Mouse (Mus musculus): ENCODE data around the gene Chat. TPM values are rescaled to one million over a fixed set of nuclear protein-coding genes. Genes with fewer than 3 reads are reported as not detected.

The Chat gene
- 1.3 and 1.4 TPM in 2 replicates for polyA plus RNA-seq (2014; fragmentation: Nextera tagmentation; extraction: Ambion mirVana)

GRCm38 (mm10) chr14:32465889-32466288, at the start of gene Chat:
TSS of gene Chat (minus strand) at chr14:32465989.
- Histone ChIP-seq H3K9me3 (ENCODE audit: control insufficient read depth, low read length) (no peaks in the 10 kb centered on the region), H3K9ac (ENCODE audit: low read length) (no peak within 1 kb of the TSS), H3K27ac (ENCODE audit: low read depth) (no peak within 1 kb of the TSS), H3K36me3 (ENCODE audit: control insufficient read depth, insufficient read depth, low read length) (no peaks in the 10 kb centered on the region), H3K4me1 (replicated peaks; ENCODE audit: control insufficient read depth, insufficient read depth, low read length) (peaks cover 10% of the 10 kb centered on the region), H3K4me2 (ENCODE audit: low read length) (peak within 1 kb of the TSS; percentile 63), H3K27me3 (replicated peaks; ENCODE audit: control insufficient read depth, insufficient read depth, low read length) (peaks cover 71% of the 10 kb centered on the region), H3K4me3 (ENCODE audit: low read depth, low read length) (peak within 1 kb of the TSS; percentile 36)
- 20% methylated on average over 13 of the region's 13 CpGs for WGBS
- ATAC-seq (replicated peaks; ENCODE audit: low FRiP score, low TSS enrichment, low read depth) (no peak), DNase-seq (ENCODE audit: low spot score) (no peak)

- Histone ChIP-seq H3K27ac (ENCODE audit: low read depth) (peak within 1 kb of the TSS; percentile 64; the same call in 1 of the 2 replicates), H3K9me3 (ENCODE audit: control insufficient read depth, low read length) (no peaks in the 10 kb centered on the region), H3K4me2 (ENCODE audit: low read length) (peak within 1 kb of the TSS; percentile 70), H3K4me3 (ENCODE audit: low read depth, low read length) (peak within 1 kb of the TSS; percentile 80), H3K27me3 (replicated peaks; ENCODE audit: control insufficient read depth, insufficient read depth, low read length) (no peaks in the 10 kb centered on the region), H3K4me1 (replicated peaks; ENCODE audit: control insufficient read depth, insufficient read depth, low read length) (peaks cover 9% of the 10 kb centered on the region), H3K36me3 (ENCODE audit: control insufficient read depth, insufficient read depth, low read length) (peaks cover 16% of the 10 kb centered on the region), H3K9ac (ENCODE audit: low read length) (peak within 1 kb of the TSS; percentile 75)
- under 1% methylated on average over 62 of the region's 62 CpGs for WGBS
- ATAC-seq (replicated peaks; ENCODE audit: low FRiP score, low TSS enrichment, low read depth) = peak; percentile 98
- peak; percentile 98 for DNase-seq (ENCODE audit: low spot score)
Measured at GRCm38 (mm10) chr14:32513336-32514032, 47.7 kb upstream of the Chat start, which contains the start of gene Ercc6. TSS of gene Ercc6 (plus strand) at chr14:32513521.

GRCm38 (mm10) chr14:32512912-32513311, 47.1 kb upstream of the Chat start:
- WGBS = 40% methylated on average over 9 of the region's 9 CpGs

GRCm38 (mm10) chr14:32509443-32509961, 43.7 kb upstream of the Chat start:
- Histone ChIP-seq H3K4me2 (ENCODE audit: low read length) (no peak overlapping the region), H3K9ac (ENCODE audit: low read length) (no peak overlapping the region), H3K27ac (ENCODE audit: low read depth) (no peak overlapping the region), H3K9me3 (ENCODE audit: control insufficient read depth, low read length) (no peaks in the 10 kb centered on the region), H3K4me1 (replicated peaks; ENCODE audit: control insufficient read depth, insufficient read depth, low read length) (peaks cover 6% of the 10 kb centered on the region), H3K27me3 (replicated peaks; ENCODE audit: control insufficient read depth, insufficient read depth, low read length) (no peaks in the 10 kb centered on the region), H3K36me3 (ENCODE audit: control insufficient read depth, insufficient read depth, low read length) (no peaks in the 10 kb centered on the region), H3K4me3 (ENCODE audit: low read depth, low read length) (no peak overlapping the region)
- WGBS = 89% methylated on average over 6 of the region's 6 CpGs
- ATAC-seq (replicated peaks; ENCODE audit: low FRiP score, low TSS enrichment, low read depth) (no peak), DNase-seq (ENCODE audit: low spot score) (no peak)

More at GRCm38 (mm10) chr14:32512912-32513311, 47.1 kb upstream of the Chat start:
- H3K27me3 ChIP-seq (replicated peaks; ENCODE audit: control insufficient read depth, insufficient read depth, low read length) = no peaks in the 10 kb centered on the region
- H3K4me2 ChIP-seq (ENCODE audit: low read length) = peak overlapping the region; percentile 70
- H3K9me3 ChIP-seq (ENCODE audit: control insufficient read depth, low read length) = no peaks in the 10 kb centered on the region
- peak; percentile 24; the same call in 1 of the 2 replicates for ATAC-seq (replicated peaks; ENCODE audit: low FRiP score, low TSS enrichment, low read depth)
- H3K27ac ChIP-seq (ENCODE audit: low read depth) = no peak overlapping the region
- H3K36me3 ChIP-seq (ENCODE audit: control insufficient read depth, insufficient read depth, low read length) = peaks cover 15% of the 10 kb centered on the region
- H3K4me3 ChIP-seq (ENCODE audit: low read depth, low read length) = peak overlapping the region; percentile 80
- H3K4me1 ChIP-seq (replicated peaks; ENCODE audit: control insufficient read depth, insufficient read depth, low read length) = peaks cover 9% of the 10 kb centered on the region
- DNase-seq (ENCODE audit: low spot score) = no peak
- H3K9ac ChIP-seq (ENCODE audit: low read length) = peak overlapping the region; percentile 75; the same call in 1 of the 2 replicates

- no peak overlapping the region for H3K9ac ChIP-seq (ENCODE audit: low read length)
- DNase-seq (ENCODE audit: low spot score) = no peak
- H3K4me2 ChIP-seq (ENCODE audit: low read length) = no peak overlapping the region
- 50% methylated on average over 10 of the region's 10 CpGs for WGBS
- no peak overlapping the region for H3K4me3 ChIP-seq (ENCODE audit: low read depth, low read length)
- H3K27me3 ChIP-seq (replicated peaks; ENCODE audit: control insufficient read depth, insufficient read depth, low read length) = no peaks in the 10 kb centered on the region
- no peak overlapping the region for H3K27ac ChIP-seq (ENCODE audit: low read depth)
- no peak for ATAC-seq (replicated peaks; ENCODE audit: low FRiP score, low TSS enrichment, low read depth)
- no peaks in the 10 kb centered on the region for H3K4me1 ChIP-seq (replicated peaks; ENCODE audit: control insufficient read depth, insufficient read depth, low read length)
- H3K36me3 ChIP-seq (ENCODE audit: control insufficient read depth, insufficient read depth, low read length) = no peaks in the 10 kb centered on the region
- H3K9me3 ChIP-seq (ENCODE audit: control insufficient read depth, low read length) = no peaks in the 10 kb centered on the region
Measured at GRCm38 (mm10) chr14:32508105-32508835, 42.5 kb upstream of the Chat start.

- H3K27me3 ChIP-seq (replicated peaks; ENCODE audit: control insufficient read depth, insufficient read depth, low read length) = no peaks in the 10 kb centered on the region
- H3K36me3 ChIP-seq (ENCODE audit: control insufficient read depth, insufficient read depth, low read length) = no peaks in the 10 kb centered on the region
- H3K27ac ChIP-seq (ENCODE audit: low read depth) = no peak overlapping the region
- H3K4me1 ChIP-seq (replicated peaks; ENCODE audit: control insufficient read depth, insufficient read depth, low read length) = no peaks in the 10 kb centered on the region
- no peak overlapping the region for H3K9ac ChIP-seq (ENCODE audit: low read length)
- no peak overlapping the region for H3K4me2 ChIP-seq (ENCODE audit: low read length)
- 88% methylated on average over 4 of the region's 4 CpGs for WGBS
- no peak for DNase-seq (ENCODE audit: low spot score)
- no peaks in the 10 kb centered on the region for H3K9me3 ChIP-seq (ENCODE audit: control insufficient read depth, low read length)
- no peak overlapping the region for H3K4me3 ChIP-seq (ENCODE audit: low read depth, low read length)
- ATAC-seq (replicated peaks; ENCODE audit: low FRiP score, low TSS enrichment, low read depth) = no peak
Measured at GRCm38 (mm10) chr14:32507216-32507615, 41.4 kb upstream of the Chat start.

- Histone ChIP-seq H3K27me3 (replicated peaks; ENCODE audit: control insufficient read depth, insufficient read depth, low read length) (no peaks in the 10 kb centered on the region), H3K36me3 (ENCODE audit: control insufficient read depth, insufficient read depth, low read length) (no peaks in the 10 kb centered on the region), H3K9ac (ENCODE audit: low read length) (no peak overlapping the region), H3K4me3 (ENCODE audit: low read depth, low read length) (no peak overlapping the region), H3K27ac (ENCODE audit: low read depth) (no peak overlapping the region), H3K9me3 (ENCODE audit: control insufficient read depth, low read length) (no peaks in the 10 kb centered on the region), H3K4me2 (ENCODE audit: low read length) (no peak overlapping the region), H3K4me1 (replicated peaks; ENCODE audit: control insufficient read depth, insufficient read depth, low read length) (no peaks in the 10 kb centered on the region)
- ATAC-seq (replicated peaks; ENCODE audit: low FRiP score, low TSS enrichment, low read depth) (no peak), DNase-seq (ENCODE audit: low spot score) (no peak)
- WGBS = 83% methylated on average over 10 of the region's 10 CpGs
Measured at GRCm38 (mm10) chr14:32506329-32506728, 40.5 kb upstream of the Chat start.

GRCm38 (mm10) chr14:32503897-32504296, 38.1 kb upstream of the Chat start:
- Histone ChIP-seq H3K27ac (ENCODE audit: low read depth) (no peak overlapping the region), H3K4me2 (ENCODE audit: low read length) (no peak overlapping the region), H3K9me3 (ENCODE audit: control insufficient read depth, low read length) (no peaks in the 10 kb centered on the region), H3K9ac (ENCODE audit: low read length) (no peak overlapping the region), H3K27me3 (replicated peaks; ENCODE audit: control insufficient read depth, insufficient read depth, low read length) (no peaks in the 10 kb centered on the region), H3K36me3 (ENCODE audit: control insufficient read depth, insufficient read depth, low read length) (no peaks in the 10 kb centered on the region), H3K4me1 (replicated peaks; ENCODE audit: control insufficient read depth, insufficient read depth, low read length) (no peaks in the 10 kb centered on the region), H3K4me3 (ENCODE audit: low read depth, low read length) (no peak overlapping the region)
- no peak for ATAC-seq (replicated peaks; ENCODE audit: low FRiP score, low TSS enrichment, low read depth)
- WGBS = 82% methylated on average over 1 of the region's 1 CpGs
- DNase-seq (ENCODE audit: low spot score) = no peak

All from intestine, embryonic 14.5 days (tissue).